Mouse (Mus musculus) heart, postnatal 10 days (tissue): ENCODE results near the gene Tmem108. TPM values are rescaled to one million over a fixed set of nuclear protein-coding genes. Genes with fewer than 3 reads are reported as not detected.
A peak's percentile ranks its signal among the peaks of the same experiment; 100 is the strongest.
"Not testable (repeated sequence)": the region's sequence is repeated elsewhere in the genome, so short reads cannot be mapped to it uniquely, and the experiment has no call there.

Source experiments
- DNase-seq, 2 experiments: peaks; one replicate each; pipeline ENCODE4 v3.0.0; 2021
- intact Hi-C: fragments of 180-260 bp; cut with DNase I; formaldehyde crosslinking; loops from one replicate; pipeline ENCODE4 v1.15.1; 2025
- total RNA-seq, 2 experiments: library from RNA; stranded (reverse); gene quantifications; 2 replicates each; pipeline ENCODE4 v1.2.3; 2021

Tmem108 gene
- total RNA-seq, 2 experiments from 2014 or later: 7.9 to 9.6 TPM

DNA sequence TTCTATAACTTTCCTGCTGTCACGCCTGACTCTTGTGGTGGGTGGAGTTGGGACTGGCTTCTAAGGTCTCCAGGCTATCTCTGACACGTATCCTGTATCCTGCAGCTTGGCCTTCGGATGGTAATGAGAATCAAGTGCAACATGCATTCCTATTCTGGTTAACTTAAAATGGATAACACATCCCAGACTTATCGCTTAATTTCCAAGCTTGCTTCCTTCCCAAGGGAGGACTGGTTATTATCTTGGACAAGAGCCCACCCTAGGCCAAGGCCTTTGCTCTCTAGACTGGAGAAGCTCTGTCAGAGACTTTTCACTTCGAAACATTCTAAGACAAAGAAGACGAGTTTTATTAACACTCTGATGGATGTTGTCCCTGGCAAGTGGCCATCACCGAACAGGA lies 71.9 kb downstream of the Tmem108 start:
- DNase-seq: peak; percentile 36 to 43
- intact Hi-C loops: loop anchor here (5.0 kb wide), 1 partner anchor 67 kb away; no protein-coding TSS in a partner anchor

DNA sequence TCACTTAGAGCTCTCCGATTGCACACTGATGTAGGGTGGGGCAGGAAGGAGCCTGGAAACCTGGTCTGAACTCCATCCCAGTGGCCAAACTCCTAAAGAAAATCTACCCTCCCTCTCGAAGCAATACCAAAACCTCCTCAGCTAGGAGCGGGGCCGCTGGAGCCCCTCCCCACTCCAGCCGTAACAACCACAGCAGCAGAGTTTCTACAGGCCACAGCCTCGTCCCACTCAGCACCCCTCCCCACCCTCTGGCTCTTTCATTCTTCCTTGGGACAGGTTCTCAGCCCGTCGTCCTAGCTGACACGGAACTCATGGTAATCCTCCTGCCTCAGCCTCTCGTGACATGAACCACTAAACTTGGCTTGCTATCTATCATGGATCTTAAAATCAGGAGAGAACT lies 72.6 kb downstream of the Tmem108 start:
- intact Hi-C loops: no loop called here
- DNase-seq: no peak

DNA sequence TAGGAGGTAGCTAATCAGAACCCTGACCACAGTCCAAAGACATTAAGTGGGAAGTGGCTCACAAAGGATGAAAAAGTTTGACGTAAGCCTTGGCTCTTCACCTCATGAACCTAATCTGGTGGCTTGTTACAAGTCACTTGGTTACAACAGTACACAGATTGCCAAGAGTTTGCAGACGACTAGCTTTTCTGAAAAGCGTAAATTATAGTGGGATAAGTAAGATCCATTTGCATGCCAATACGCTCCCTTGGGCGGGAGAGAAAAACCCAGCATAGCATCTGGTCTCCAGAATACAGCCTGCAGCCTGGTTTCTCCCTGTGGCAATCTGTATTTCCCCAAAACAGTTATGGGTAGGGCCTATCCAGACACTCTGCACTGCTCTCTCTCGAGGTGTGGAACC lies 74.5 kb downstream of the Tmem108 start:
- DNase-seq: peak; percentile 31 to 45
- intact Hi-C loops: no loop called here

DNA sequence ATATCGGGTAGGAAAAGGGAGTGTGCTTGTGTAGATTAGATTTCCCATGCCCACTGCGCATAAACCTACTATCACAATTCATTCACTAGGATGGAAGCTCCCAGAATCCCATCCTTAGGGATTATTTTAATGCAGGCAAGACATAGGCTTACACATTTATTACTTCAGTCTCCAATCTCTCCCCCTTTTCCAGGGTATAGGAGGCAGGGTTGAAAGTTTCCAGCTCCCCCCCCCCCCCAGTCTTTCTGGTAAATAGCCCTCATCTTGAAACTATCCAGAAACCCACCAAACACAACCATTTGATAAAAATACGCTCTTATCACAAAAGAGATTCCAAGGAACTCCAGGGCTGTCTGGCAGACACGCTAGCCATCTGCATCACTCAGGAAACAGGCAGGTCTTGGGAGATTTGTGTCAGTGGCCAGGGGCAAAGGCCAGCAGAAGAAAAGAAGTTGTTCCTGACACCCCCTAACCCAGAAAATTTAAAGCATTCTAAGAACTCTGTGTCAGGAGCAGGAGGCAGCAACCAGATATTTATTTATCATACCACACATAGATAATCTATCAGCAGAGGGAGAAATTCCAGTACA lies 79.8 kb downstream of the Tmem108 start:
- intact Hi-C loops: no loop called here
- DNase-seq: no peak

DNA sequence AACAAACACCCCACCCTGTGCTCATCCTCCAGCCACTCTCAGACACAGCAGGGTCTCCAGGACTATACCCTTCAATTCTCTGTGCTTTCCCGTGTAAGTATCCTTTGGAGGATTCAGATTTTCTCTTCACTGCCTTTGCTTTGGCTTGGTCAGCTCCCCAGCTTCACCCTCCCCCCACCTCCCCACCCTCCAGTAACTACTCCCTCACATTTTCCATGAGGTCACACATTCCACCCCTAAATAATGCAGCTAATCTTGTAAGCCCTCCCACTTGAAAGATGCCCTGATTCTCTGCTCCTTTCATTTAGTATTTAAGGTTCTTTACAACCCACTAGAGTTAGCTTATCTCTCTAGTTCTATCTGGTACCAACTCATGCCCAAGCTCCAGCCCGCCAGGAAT lies 82.4 kb downstream of the Tmem108 start:
- intact Hi-C loops: no loop called here
- peak in 1 of 2 experiments; percentile 23 for DNase-seq

DNA sequence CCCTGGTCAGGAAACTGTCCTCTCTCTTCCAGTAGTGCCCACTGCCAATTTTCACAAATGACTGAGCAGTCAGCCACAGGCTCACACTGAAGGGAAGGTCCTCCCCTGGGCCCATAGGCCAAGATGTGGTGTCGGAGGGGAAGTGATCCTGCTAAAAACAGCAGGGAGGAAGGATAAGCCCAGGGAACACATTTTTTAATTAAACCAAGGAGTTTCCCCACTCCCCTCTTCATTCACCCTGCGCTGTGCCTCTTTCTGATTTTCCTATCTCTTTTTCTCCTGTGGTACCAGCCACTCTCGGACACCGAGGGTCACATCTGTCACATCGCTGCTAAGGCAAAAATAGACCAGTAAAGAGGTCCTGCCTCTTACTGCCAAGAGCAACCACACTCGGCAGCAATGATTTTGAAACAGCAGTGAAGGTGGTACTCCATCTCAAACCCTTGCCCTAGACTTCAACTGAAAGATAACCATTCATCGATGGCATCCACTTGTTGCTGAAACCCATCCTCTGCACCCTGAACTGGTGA lies 83.0 kb downstream of the Tmem108 start:
- intact Hi-C loops: no loop called here
- peak in 1 of 2 experiments; percentile 40 for DNase-seq

DNA sequence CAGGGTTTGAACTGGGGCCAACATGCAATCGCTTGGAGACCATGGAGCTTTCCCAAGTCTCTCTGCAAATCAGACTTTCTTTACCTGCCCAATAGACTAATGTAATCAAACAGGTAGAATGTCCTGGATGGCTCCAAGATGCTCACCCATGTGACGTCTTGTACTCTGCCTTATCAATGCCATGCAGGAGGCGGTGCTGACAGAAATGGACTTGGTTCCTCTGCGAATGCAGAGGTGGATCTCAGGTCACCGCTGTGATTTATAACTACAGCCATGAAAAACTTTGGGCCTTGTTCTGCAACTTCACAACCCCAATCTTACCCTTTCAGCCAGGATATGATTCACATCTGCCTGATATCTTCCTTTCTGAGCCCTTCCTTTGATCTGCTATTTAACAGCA lies 83.8 kb downstream of the Tmem108 start:
- intact Hi-C loops: no loop called here
- DNase-seq: no peak

DNA sequence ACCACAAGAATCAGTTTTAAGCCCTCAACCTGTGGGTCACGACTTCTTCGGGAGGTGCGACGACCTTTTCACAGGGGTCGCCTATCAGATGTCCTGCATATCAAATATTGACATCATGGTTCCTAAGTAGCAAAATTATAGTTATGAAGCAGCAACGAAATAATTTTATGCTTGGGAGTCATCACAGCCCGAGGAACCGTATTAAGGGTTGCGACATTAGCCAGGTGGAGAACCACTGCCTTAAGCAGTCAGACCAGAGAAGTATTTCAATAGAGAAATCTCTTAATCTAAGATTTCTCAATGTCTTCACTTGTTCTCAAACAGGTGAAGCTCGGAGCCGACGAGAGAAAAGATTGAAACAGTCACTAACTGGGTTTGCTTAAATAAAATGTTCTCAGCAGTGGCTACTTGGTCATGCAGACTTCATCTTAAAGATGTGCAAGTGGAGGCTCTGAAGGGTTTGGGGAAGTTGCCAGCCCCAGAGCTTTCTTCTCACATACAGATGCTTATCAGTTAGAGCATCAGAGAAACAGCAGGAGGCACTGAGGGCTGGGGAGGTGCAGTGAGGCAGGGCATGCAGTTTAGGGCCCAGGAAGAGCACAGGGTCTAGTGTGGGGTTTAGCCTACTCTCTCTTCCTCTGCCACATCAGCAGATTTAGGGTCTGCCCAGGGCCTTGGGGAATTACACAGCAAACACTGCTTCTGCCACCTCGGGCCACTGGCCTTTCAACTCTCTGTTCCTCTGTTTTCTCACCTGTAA lies 85.7 kb downstream of the Tmem108 start:
- no peak for DNase-seq
- intact Hi-C loops: no loop called here

DNA sequence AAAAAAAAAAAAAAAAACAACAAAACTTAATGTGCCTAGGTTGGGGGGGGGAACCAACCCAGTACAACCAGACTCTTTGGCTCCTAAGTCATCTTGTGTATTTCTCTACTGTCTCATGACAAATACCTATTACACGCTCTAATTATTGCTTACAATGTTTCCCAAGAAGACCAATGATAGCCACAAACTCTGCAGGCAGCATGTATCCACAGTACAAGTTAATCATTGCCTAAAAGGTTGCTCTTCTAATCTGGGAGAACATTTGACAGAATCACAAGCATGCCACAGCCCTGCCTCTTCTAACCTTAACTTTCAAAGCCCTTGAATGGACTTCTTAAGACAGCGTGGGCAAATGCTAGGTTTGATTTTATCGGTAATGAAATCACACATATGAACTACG lies 88.8 kb downstream of the Tmem108 start:
- intact Hi-C loops: no loop called here
- no peak for DNase-seq

DNA sequence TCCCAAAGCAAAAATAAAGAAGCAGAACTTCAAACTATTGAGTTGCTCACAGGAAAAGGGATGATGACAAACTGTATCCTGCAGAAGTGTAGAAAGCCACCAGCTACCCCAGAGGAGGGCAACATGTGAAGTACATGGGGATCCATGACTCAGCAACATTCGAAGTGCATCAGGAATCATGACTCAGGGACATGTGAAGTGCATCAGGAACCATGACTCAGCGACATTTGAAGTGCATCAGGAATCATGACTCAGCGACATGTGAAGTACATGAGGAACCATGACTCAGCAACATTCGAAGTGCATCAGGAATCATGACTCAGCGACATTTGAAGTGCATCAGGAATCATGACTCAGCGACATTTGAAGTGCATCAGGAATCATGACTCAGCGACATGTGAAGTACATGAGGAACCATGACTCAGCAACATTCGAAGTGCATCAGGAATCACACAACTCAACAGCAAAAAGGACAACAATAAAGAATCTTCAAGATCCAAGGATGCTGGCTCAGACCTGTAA lies 91.0 kb downstream of the Tmem108 start:
- DNase-seq, intact Hi-C loops: not testable (repeated sequence)

DNA sequence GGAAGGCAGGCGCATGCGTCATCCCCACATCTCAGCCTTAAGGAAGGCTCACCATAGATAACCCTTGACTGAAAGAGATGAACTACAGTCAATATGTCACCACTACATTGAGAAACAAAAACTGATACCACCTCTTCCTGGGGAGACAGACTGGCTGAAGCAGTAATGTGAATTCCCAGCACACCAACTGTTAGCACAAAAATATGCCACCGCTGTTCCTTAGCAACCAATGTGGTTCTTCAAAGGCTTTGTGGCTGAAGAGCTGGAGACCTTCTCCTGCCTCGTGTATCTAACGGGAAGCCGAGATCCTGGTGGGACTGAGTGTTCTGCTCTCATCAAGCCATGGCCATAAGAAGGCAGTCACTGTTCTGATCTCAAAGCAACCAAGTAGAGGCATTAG lies 92.8 kb downstream of the Tmem108 start:
- intact Hi-C loops: no loop called here
- DNase-seq: no peak

DNA sequence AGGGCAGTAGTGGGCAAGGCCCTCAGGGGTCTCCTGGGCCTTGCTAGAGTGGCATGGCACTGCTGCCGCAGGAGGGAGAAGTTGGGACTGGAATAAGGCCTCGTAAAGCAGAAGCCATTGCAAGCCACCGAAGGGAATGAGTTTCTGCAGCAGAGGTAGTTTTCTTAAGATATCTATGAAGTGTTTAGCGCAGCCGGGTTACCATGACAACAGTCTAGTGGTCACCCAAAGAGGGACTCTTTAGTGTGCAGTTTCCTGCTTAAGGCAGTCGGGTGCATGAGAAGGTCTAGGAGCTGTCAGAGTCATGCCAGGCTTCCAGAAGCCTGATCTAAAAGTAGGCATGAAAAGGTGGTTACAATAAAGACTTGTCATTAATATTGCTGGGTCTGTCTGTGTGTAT lies 95.8 kb downstream of the Tmem108 start:
- intact Hi-C loops: no loop called here
- DNase-seq: no peak

DNA sequence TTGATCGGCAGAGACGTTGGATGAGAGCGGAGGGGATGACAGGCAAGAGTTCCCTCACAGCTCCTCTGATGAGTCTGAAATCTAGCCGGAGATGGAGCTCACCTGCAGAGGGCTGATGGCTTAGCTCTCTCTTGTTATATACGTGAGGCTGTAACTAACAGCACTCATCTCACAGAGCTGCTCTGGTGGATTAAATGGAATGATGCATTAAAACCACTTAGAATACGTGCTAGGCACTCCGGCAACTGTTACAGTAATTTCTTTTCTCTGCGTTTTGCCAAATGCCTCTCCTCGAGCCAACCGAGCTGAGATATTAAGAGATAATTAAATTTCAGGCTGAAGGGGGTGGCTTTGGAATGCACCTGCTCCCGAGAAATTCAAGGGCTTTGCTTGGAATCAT lies 97.5 kb downstream of the Tmem108 start:
- intact Hi-C loops: no loop called here
- no peak for DNase-seq

DNA sequence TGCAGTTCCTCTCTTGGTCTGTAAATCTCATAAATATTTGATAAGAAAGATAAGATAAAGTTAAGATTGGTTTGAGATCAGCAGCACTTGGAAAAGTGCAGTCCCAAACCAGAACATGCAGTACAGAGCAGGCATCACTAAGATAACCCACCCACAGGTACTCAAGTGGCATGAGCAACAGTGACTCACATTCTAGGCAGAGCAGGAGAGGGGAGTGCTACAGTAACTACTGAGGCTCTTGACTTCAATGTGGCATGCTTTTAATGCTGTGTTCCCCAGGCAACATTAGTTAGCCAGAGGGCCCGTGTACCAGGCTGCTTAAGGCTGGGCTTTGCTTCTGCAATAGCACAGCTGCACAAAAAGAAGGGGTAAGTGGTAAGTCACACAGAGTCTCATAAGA lies 99.8 kb downstream of the Tmem108 start:
- no peak for DNase-seq
- intact Hi-C loops: no loop called here

DNA sequence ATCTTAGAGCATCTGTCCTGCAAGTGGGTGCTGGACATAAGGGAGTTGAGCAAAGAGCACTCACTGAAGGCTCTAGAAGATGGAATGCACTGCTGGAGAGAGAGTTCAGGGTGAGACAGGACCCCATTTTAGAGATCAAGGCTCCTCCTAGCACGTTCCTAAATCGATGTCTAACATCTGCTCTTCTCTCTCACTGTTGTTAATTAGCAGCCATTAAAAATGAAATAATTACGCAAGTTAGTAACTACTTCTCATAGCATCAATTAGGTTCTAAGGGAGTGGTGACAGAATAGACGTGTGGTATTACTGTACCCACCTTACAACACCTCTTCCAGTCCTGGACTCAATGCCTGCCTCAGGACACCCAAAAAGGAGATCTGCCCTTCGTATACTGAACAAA lies 103.7 kb downstream of the Tmem108 start:
- DNase-seq: no peak
- intact Hi-C loops: no loop called here

DNA sequence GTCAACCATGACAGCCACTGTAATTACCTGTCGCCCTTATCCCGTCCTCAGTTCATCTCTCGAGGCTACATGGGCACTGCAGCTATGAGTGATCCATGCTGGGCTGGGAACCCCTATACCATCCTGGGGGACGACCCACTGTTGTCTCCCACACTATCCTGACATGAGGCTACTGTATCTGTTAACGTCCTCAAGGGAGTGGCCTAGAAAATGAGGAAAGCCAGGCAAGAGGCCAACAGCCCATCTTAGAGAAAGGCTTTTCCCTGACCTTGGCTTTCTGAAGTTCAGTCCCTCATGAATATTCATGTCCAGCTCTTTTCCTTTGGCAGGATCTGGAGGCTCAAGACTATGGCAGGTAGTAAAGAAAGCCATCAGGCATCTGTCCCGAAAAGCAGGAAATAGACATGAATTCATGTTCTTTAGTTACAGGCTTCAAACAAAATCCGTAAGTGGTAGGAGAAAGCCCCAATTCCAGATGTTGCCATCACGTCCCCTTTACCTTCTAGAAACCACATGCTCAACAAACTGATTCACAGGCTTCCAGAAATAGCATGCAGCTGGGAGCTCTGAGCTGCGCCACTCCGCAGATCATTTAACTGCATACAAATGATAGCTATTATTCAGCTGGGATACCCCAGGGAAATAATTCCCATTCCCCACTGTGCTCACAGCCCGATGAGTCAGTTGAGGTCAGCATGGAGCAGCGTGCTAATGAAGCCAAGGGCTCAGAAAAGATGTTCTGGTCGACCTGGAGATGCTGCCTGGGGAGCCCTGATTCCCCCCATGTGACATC lies 104.3 kb downstream of the Tmem108 start:
- DNase-seq: peak; percentile 36 to 37
- intact Hi-C loops: no loop called here

DNA sequence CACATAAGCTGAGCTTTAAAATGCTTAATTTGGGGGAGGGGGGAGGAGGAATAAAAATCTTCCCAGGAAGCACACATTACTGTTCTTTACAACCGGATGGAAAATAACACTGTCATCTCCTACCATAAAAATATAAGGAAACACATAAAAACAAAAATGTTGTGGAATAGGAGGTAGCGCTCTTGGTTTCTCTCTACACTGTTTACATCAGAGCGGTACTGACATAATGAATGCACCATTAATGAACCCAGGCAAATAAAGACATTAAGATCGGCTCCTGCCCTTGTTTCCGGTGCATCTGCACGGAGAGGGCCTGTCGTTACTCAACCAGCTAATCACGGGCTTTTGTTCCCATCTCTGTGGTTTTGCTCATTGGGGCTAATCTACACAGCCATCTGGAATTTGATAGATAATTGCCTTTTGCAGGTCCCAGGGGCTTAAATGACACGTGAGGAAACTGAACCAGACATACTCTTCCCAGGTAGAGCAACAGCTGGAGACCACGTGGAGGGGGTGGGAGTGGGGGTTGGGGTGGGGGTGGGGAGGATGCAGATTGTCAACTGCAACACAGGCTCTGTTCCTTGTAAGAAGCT lies 107.5 kb downstream of the Tmem108 start:
- intact Hi-C loops: no loop called here

DNA sequence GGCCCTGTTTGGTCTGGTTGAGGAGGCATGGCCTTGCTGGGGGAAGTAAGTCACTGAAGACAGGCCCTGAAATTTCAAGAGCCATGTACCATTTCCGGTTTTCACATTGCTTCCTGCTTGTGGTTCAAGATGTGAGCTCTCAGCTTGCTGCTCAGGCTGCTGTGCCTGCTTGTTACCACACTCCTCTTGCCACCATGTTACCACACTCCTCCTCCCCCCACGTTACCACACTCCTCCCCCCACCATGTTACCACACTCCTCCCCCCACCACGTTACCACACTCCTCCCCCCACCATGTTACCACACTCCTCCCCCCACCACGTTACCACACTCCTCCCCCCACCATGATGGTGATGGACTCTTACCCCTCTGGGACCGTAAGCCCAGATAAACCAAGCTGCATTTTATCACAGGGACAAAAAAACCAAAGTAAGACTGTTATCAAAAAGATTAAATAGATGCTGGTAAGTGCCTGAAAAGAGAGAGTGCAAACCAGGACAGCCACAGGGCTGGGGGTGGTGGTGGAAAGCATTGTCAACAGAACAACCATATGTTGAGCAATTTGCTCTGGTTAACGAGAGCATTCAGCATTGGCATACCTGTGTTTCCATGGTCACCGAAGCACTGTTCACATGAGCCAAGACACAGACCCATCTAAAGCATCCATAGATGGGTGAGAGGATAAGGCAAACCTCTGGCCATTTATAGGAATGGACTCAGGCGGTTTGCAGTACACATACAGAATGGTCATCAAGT lies 109.3 kb downstream of the Tmem108 start:
- intact Hi-C loops: no loop called here
- DNase-seq: no peak

More for the DNA sequence above, 107.5 kb downstream of the Tmem108 start:
- no peak for DNase-seq

DNA sequence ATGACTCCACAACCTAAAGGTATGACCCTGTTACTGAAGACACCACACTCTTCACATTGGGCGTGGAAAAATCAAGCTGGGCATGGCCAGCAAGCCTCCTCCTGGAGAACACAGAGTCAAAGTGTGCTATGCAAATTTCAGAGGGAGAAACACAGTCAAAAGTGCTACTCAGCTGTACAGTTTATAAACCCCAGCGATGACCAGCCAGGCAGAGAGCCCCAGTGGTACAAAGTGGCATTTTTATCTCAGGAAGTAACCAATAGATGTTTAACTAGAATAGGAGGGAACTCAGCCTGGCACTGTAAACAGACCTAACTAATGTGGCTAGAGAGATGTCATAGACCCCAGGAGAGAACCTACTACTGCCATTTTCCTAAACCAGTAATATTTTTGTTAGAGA lies 115.0 kb downstream of the Tmem108 start:
- DNase-seq: no peak
- intact Hi-C loops: no loop called here

DNA sequence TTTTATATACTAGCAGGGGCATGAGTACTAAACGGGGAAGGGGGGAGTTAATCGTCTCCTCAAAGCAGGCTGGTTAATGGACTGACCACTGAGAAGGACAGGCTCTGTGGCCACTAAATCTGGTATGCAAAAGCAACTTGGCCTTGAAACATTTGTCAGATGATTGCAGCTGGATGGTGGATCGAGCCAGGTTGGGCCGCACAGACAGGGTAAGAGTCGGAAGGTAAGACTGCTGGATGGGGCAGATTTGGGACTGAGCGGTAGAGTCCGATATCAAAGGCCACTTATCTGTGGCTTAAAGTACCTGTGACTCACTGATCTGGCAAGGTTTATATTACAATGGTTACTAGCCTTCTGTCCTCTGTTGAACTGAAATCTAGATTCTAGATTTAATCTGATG lies 115.9 kb downstream of the Tmem108 start:
- no peak for DNase-seq
- intact Hi-C loops: no loop called here
